Mouse (Mus musculus): Measurements from ENCODE around the gene Olfr613.
"Not testable (repeated sequence)": the region's sequence is repeated elsewhere in the genome, so short reads cannot be mapped to it uniquely, and the experiment has no call there.

Olfr613 gene

GRCm38 (mm10) chr7:103547774-103548173 lies at the start of gene Olfr613:
Olfr613 (plus strand) TSS chr7:103548074.
- DNase-seq, result no peak

GRCm38 (mm10) chr7:103512022-103512421 lies 35.9 kb upstream of the Olfr613 start, which contains the start of gene Olfr610:
Olfr610 (minus strand) TSS chr7:103512122.
- DNase-seq, result no peak

GRCm38 (mm10) chr7:103520746-103521145 lies 27.1 kb upstream of the Olfr613 start, which contains the start of gene Olfr611:
Olfr611 (minus strand) TSS chr7:103520846.
- not testable (repeated sequence) for DNase-seq

GRCm38 (mm10) chr7:103542617-103543016 lies 5.3 kb upstream of the Olfr613 start, which contains the start of gene Olfr612:
Olfr612 (minus strand) TSS chr7:103542717.
- DNase-seq, result not testable (repeated sequence)

- no peak for DNase-seq
Observed at GRCm38 (mm10) chr7:103555779-103556178, 7.9 kb downstream of the Olfr613 start, which contains the start of gene Olfr615. Olfr615 (plus strand) TSS chr7:103556079.

- DNase-seq, result no peak
Observed at GRCm38 (mm10) chr7:103569043-103569442, 21.2 kb downstream of the Olfr613 start, which contains the start of gene Olfr616. Olfr616 (minus strand) TSS chr7:103569143.

GRCm38 (mm10) chr7:103572761-103573160 lies 24.9 kb downstream of the Olfr613 start, which contains the start of gene Olfr617:
Olfr617 (plus strand) TSS chr7:103573061.
- no peak for DNase-seq

- no peak for DNase-seq
Observed at GRCm38 (mm10) chr7:103589803-103590202, 41.9 kb downstream of the Olfr613 start, which contains the start of gene Olfr618. Olfr618 (plus strand) TSS chr7:103590103.

GRCm38 (mm10) chr7:103600275-103600674 lies 52.4 kb downstream of the Olfr613 start, which contains the start of gene Olfr619:
Olfr619 (plus strand) TSS chr7:103600575.
- DNase-seq, result no peak

Data from right cerebral cortex, postnatal 4 days (tissue).